Mouse (Mus musculus): ENCODE results near the gene Ppm1b. TPM values are rescaled to one million over a fixed set of nuclear protein-coding genes. Genes with fewer than 3 reads are reported as not detected.
A peak's percentile ranks its signal among the peaks of the same experiment; 100 is the strongest.

The Ppm1b gene
- 75.9 and 77.3 TPM in 2 replicates for total RNA-seq (2012; rRNA removed)

- Histone ChIP-seq H3K4me3 (ENCODE audit: insufficient read depth in 1 of 2, low read depth in 1 of 2, low read length in 2 of 2, poor library complexity in 1 of 2, severe bottlenecking in 1 of 2) (peak within 1 kb of the TSS; percentile 80 to 91), H3K36me3 (ENCODE audit: control insufficient read depth, insufficient read depth, low read length, poor library complexity, severe bottlenecking) (no peaks in the 10 kb centered on the region), H3K27ac (ENCODE audit: insufficient read depth, low read depth, low read length, poor library complexity, severe bottlenecking) (peak within 1 kb of the TSS; percentile 98), H3K4me1 (ENCODE audit: control insufficient read depth in 2 of 2, insufficient read depth in 2 of 2, low read length in 2 of 2, poor library complexity in 1 of 2) (peaks cover 0 to 7% of the 10 kb centered on the region in 2 experiments; a peak in 3 of 4 replicates), H3K9ac (ENCODE audit: insufficient read depth, low read depth, low read length, poor library complexity, severe bottlenecking) (peak within 1 kb of the TSS; percentile 89), H3K9me3 (ENCODE audit: control insufficient read depth, insufficient read depth, low read depth, low read length) (no peaks in the 10 kb centered on the region)
- DNase-seq (ENCODE audit: low read depth, low spot score), result no peak
- in situ Hi-C loops (cut with MboI; ENCODE audit: low sequenced_read_pairs in 2 of 2, unreplicated experiment in 2 of 2), result no loop called here
- TF ChIP-seq ZC3H11A (IDR thresholded peaks at IDR 0.05; ENCODE audit: borderline replicate concordance, low read depth, low read length) (no peak), ZNF384 (IDR thresholded peaks at IDR 0.05; ENCODE audit: low read depth, low read length) (no peak), CHD2 (IDR thresholded peaks at IDR 0.05; ENCODE audit: low read depth, low read length) (no peak), HCFC1 (IDR thresholded peaks at IDR 0.05; ENCODE audit: borderline replicate concordance, insufficient read depth, low read length) (no peak), MAFK (IDR thresholded peaks at IDR 0.05; ENCODE audit: insufficient read depth, low read depth, low read length) (no peak)
Observed at GRCm38 (mm10) chr17:84956441-84956840, at the start of gene Ppm1b. Gene Ppm1b (plus strand): TSS chr17:84956741.

DNA sequence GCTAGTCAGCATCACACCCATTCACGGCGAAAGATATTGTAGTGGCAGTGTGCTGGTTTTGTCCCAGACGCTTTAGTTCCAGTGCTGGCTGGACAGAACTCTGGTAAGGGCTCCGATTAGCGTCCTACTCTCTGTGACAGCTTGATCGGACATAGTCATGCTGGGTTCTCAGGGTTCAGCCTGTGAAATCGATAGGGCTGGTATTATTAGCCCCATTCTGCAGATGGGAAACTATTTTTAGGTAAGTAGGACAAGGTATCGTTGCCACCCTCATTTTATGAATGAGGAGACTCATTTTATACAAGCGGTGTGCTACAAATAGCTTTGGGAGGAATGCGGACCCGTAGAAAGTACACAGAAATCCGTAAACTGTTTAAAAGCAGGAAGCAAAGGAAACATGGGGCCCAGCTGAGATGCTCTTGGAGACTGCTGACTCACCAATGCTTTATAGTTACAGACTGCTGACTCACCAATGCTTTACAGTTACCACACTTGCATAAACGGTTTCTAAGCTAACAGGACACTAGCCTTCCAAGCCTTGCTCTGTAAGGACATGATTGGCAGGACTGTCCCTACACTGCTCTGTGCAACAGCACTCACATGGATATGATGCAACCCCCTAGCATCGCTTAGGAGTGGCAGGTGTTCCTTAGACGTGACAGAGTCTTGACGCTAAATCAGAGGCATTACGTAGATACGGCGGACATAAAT lies 34.7 kb upstream of the Ppm1b start:
- in situ Hi-C loops (cut with MboI; ENCODE audit: low sequenced_read_pairs in 2 of 2, unreplicated experiment in 2 of 2), result no loop called here
- Histone ChIP-seq H3K36me3 (ENCODE audit: control insufficient read depth, insufficient read depth, low read length, poor library complexity, severe bottlenecking) (no peaks in the 10 kb centered on the region), H3K4me3 (ENCODE audit: insufficient read depth in 1 of 2, low read depth in 1 of 2, low read length in 2 of 2, poor library complexity in 1 of 2, severe bottlenecking in 1 of 2) (no peak overlapping the region), H3K4me1 (ENCODE audit: control insufficient read depth in 2 of 2, insufficient read depth in 2 of 2, low read length in 2 of 2, poor library complexity in 1 of 2) (no peaks in the 10 kb centered on the region), H3K9me3 (ENCODE audit: control insufficient read depth, insufficient read depth, low read depth, low read length) (no peaks in the 10 kb centered on the region), H3K27ac (ENCODE audit: insufficient read depth, low read depth, low read length, poor library complexity, severe bottlenecking) (no peak overlapping the region), H3K9ac (ENCODE audit: insufficient read depth, low read depth, low read length, poor library complexity, severe bottlenecking) (no peak overlapping the region)
- peak; percentile 78 for TF ChIP-seq MAFK (IDR thresholded peaks at IDR 0.05; ENCODE audit: insufficient read depth, low read depth, low read length)
- no peak for TF ChIP-seq ZC3H11A (IDR thresholded peaks at IDR 0.05; ENCODE audit: borderline replicate concordance, low read depth, low read length)
- DNase-seq (ENCODE audit: low read depth, low spot score), result peak; percentile 9

GRCm38 (mm10) chr17:84924779-84925178 lies 31.8 kb upstream of the Ppm1b start:
- no peak overlapping the region for H3K27ac ChIP-seq (ENCODE audit: insufficient read depth, low read depth, low read length, poor library complexity, severe bottlenecking)
- in situ Hi-C loops (cut with MboI; ENCODE audit: low sequenced_read_pairs in 2 of 2, unreplicated experiment in 2 of 2), result no loop called here
- DNase-seq (ENCODE audit: low read depth, low spot score), result no peak
- no peaks in the 10 kb centered on the region for H3K9me3 ChIP-seq (ENCODE audit: control insufficient read depth, insufficient read depth, low read depth, low read length)
- H3K9ac ChIP-seq (ENCODE audit: insufficient read depth, low read depth, low read length, poor library complexity, severe bottlenecking), result no peak overlapping the region
- no peaks in the 10 kb centered on the region for H3K36me3 ChIP-seq (ENCODE audit: control insufficient read depth, insufficient read depth, low read length, poor library complexity, severe bottlenecking)
- TF ChIP-seq ZNF384 (IDR thresholded peaks at IDR 0.05; ENCODE audit: low read depth, low read length), result no peak
- no peak for TF ChIP-seq ZC3H11A (IDR thresholded peaks at IDR 0.05; ENCODE audit: borderline replicate concordance, low read depth, low read length)
- TF ChIP-seq HCFC1 (IDR thresholded peaks at IDR 0.05; ENCODE audit: borderline replicate concordance, insufficient read depth, low read length), result no peak
- no peak for TF ChIP-seq MAFK (IDR thresholded peaks at IDR 0.05; ENCODE audit: insufficient read depth, low read depth, low read length)
- peaks cover 0 to 1% of the 10 kb centered on the region in 2 experiments; a peak in 1 of 4 replicates for H3K4me1 ChIP-seq (ENCODE audit: control insufficient read depth in 2 of 2, insufficient read depth in 2 of 2, low read length in 2 of 2, poor library complexity in 1 of 2)
- no peak overlapping the region for H3K4me3 ChIP-seq (ENCODE audit: insufficient read depth in 1 of 2, low read depth in 1 of 2, low read length in 2 of 2, poor library complexity in 1 of 2, severe bottlenecking in 1 of 2)

DNA sequence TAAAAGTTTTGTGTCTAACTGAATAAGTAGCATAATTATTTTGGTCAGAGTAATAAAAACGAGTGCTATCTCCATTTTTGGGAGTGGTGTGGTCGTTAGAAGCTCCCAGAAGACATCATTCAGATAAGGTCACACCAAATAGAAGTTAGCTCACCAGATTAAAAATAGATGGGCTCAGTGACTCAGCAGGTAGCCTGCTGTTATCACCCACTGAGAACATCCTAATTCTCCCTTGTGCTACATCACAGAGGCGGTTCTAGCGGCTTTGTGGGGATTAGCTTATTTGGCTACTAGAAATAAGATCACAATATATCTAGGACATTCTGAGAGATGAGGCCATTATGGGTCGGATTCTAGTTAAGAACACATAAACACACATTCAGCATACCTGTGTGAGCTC lies 30.3 kb upstream of the Ppm1b start:
- Histone ChIP-seq H3K27ac (ENCODE audit: insufficient read depth, low read depth, low read length, poor library complexity, severe bottlenecking) (no peak overlapping the region), H3K4me3 (ENCODE audit: insufficient read depth in 1 of 2, low read depth in 1 of 2, low read length in 2 of 2, poor library complexity in 1 of 2, severe bottlenecking in 1 of 2) (no peak overlapping the region), H3K9me3 (ENCODE audit: control insufficient read depth, insufficient read depth, low read depth, low read length) (no peaks in the 10 kb centered on the region), H3K36me3 (ENCODE audit: control insufficient read depth, insufficient read depth, low read length, poor library complexity, severe bottlenecking) (no peaks in the 10 kb centered on the region), H3K4me1 (ENCODE audit: control insufficient read depth in 2 of 2, insufficient read depth in 2 of 2, low read length in 2 of 2, poor library complexity in 1 of 2) (peaks cover 0 to 1% of the 10 kb centered on the region in 2 experiments; a peak in 1 of 4 replicates), H3K9ac (ENCODE audit: insufficient read depth, low read depth, low read length, poor library complexity, severe bottlenecking) (no peak overlapping the region)
- DNase-seq (ENCODE audit: low read depth, low spot score), result no peak
- TF ChIP-seq MAFK (IDR thresholded peaks at IDR 0.05; ENCODE audit: insufficient read depth, low read depth, low read length), result no peak
- no peak for TF ChIP-seq CHD2 (IDR thresholded peaks at IDR 0.05; ENCODE audit: low read depth, low read length)
- TF ChIP-seq ZNF384 (IDR thresholded peaks at IDR 0.05; ENCODE audit: low read depth, low read length), result no peak
- no peak for TF ChIP-seq HCFC1 (IDR thresholded peaks at IDR 0.05; ENCODE audit: borderline replicate concordance, insufficient read depth, low read length)
- TF ChIP-seq ZC3H11A (IDR thresholded peaks at IDR 0.05; ENCODE audit: borderline replicate concordance, low read depth, low read length), result no peak
- in situ Hi-C loops (cut with MboI; ENCODE audit: low sequenced_read_pairs in 2 of 2, unreplicated experiment in 2 of 2), result no loop called here
